Mouse (Mus musculus): Measurements from ENCODE around the gene Slco3a1.

- TF ChIP-seq FLI1 (IDR thresholded peaks at IDR 0.05; ENCODE audit: low read length) (no peak), GATA1 (IDR thresholded peaks at IDR 0.05; ENCODE audit: borderline replicate concordance, low read length) (no peak)
Measured at GRCm38 (mm10) chr7:74486083-74486482, 68.5 kb downstream of the Slco3a1 start.
